Mouse (Mus musculus): ENCODE data around the gene Snx1.

Snx1 gene

GRCm38 (mm10) chr9:66040801-66041200 lies 85.6 kb downstream of the Snx1 start:
- DNase-seq: no peak

GRCm38 (mm10) chr9:66039290-66039689 lies 87.1 kb downstream of the Snx1 start:
- DNase-seq: no peak

- no peak for DNase-seq
Observed at GRCm38 (mm10) chr9:66038581-66038980, 87.8 kb downstream of the Snx1 start.
